ENCODE assay signal across 10 mouse cellular contexts in genomic region chr11:32027474-32028342, GRCm38 (mm10). TPM values are rescaled to one million over a fixed set of nuclear protein-coding genes. Genes with fewer than 3 reads are reported as not detected.
DNase-seq lines count a peak whose midpoint lies in the region; ATAC-seq lines count a peak whose summit lies in the region.
"Had no signal": no experiment of that assay in that cellular context is flagged by ENCODE, and none has a peak within 500 bp of the region (broad histone marks: within the 10 kb centered on the region; RNA-seq: fewer than 3 reads in every experiment).

No protein-coding gene starts in this region.

- peak overlapping the region; percentile 34 for H3K4me2 ChIP-seq in hindbrain, embryonic 13.5 days
- H3K4me2 ChIP-seq in midbrain, embryonic 14.5 days (ENCODE audit: low read length): peak overlapping the region; percentile 33
- H3K4me2 ChIP-seq in kidney, embryonic 15.5 days: no peak overlapping the region
- H3K4me2 ChIP-seq: limb, embryonic 12.5 days had no signal

- H3K4me3 ChIP-seq in hindbrain, embryonic 13.5 days: no peak overlapping the region
- H3K4me3 ChIP-seq in midbrain, embryonic 14.5 days (replicated peaks; ENCODE audit: low read depth, low read length): no peak overlapping the region
- no peak overlapping the region for H3K4me3 ChIP-seq in kidney, embryonic 15.5 days (replicated peaks)
- H3K4me3 ChIP-seq: limb, embryonic 12.5 days had no signal

- no peaks in the 10 kb centered on the region for H3K27me3 ChIP-seq in hindbrain, embryonic 13.5 days
- no peaks in the 10 kb centered on the region for H3K27me3 ChIP-seq in midbrain, embryonic 14.5 days (ENCODE audit: control insufficient read depth, insufficient read depth, low read length)
- H3K27me3 ChIP-seq in kidney, embryonic 15.5 days: no peaks in the 10 kb centered on the region
- H3K27me3 ChIP-seq: limb, embryonic 12.5 days had no signal

- H3K9ac ChIP-seq in hindbrain, embryonic 13.5 days: no peak overlapping the region
- peak overlapping the region; percentile 1; the same call in 1 of the 2 replicates for H3K9ac ChIP-seq in midbrain, embryonic 14.5 days (replicated peaks; ENCODE audit: low read length)
- H3K9ac ChIP-seq in kidney, embryonic 15.5 days: no peak overlapping the region
- H3K9ac ChIP-seq: limb, embryonic 12.5 days had no signal

- DNase-seq in CD4-positive, CD25-positive, alpha-beta regulatory T cell, adult 2 months (ENCODE audit: low read depth, low spot score): peak; percentile 44
- peak; percentile 14 for DNase-seq in R1 (ENCODE audit: low read depth, low spot score)
- peak; percentile 95 for DNase-seq in midbrain, embryonic 14.5 days
- DNase-seq in heart, postnatal 36 days: no peak
- DNase-seq in gastrocnemius, adult 18-20 months (ENCODE audit: low spot score): no peak
- DNase-seq: thymus, postnatal 4 days had no signal

- intact Hi-C loops in heart, postnatal 36 days (cut with DNase I): no loop called here

- no peaks in the 10 kb centered on the region for H3K9me3 ChIP-seq in hindbrain, embryonic 13.5 days
- H3K9me3 ChIP-seq in midbrain, embryonic 14.5 days (ENCODE audit: control insufficient read depth, low read length): no peaks in the 10 kb centered on the region
- no peaks in the 10 kb centered on the region for H3K9me3 ChIP-seq in kidney, embryonic 15.5 days (replicated peaks)
- H3K9me3 ChIP-seq: G1E; limb, embryonic 12.5 days had no signal

- 29% methylated on average over 7 of the region's 7 CpGs for WGBS in hindbrain, embryonic 13.5 days
- WGBS in midbrain, embryonic 14.5 days: 20% methylated on average over 7 of the region's 7 CpGs
- 49% methylated on average over 7 of the region's 7 CpGs for WGBS in kidney, embryonic 15.5 days

- peaks cover 75% of the 10 kb centered on the region for H3K4me1 ChIP-seq in hindbrain, embryonic 13.5 days (replicated peaks)
- H3K4me1 ChIP-seq in midbrain, embryonic 14.5 days (ENCODE audit: control insufficient read depth, insufficient read depth, low read length): peaks cover 62% of the 10 kb centered on the region
- H3K4me1 ChIP-seq in kidney, embryonic 15.5 days: peaks cover 12% of the 10 kb centered on the region

- peak; percentile 92 for ATAC-seq in hindbrain, embryonic 13.5 days (ENCODE audit: low FRiP score)
- peak; percentile 91 for ATAC-seq in midbrain, embryonic 14.5 days (ENCODE audit: low FRiP score, low TSS enrichment)
- no peak for ATAC-seq in kidney, embryonic 15.5 days (replicated peaks; ENCODE audit: low FRiP score)

- peak overlapping the region; percentile 88 for H3K27ac ChIP-seq in hindbrain, embryonic 13.5 days
- peak overlapping the region; percentile 87 for H3K27ac ChIP-seq in midbrain, embryonic 14.5 days (replicated peaks; ENCODE audit: low read depth, low read length)
- H3K27ac ChIP-seq in kidney, embryonic 15.5 days: no peak overlapping the region
- H3K27ac ChIP-seq: limb, embryonic 12.5 days had no signal

- peaks cover 28% of the 10 kb centered on the region for H3K36me3 ChIP-seq in hindbrain, embryonic 13.5 days
- peaks cover 20% of the 10 kb centered on the region for H3K36me3 ChIP-seq in midbrain, embryonic 14.5 days (ENCODE audit: control insufficient read depth, insufficient read depth, low read length)
- no peaks in the 10 kb centered on the region for H3K36me3 ChIP-seq in kidney, embryonic 15.5 days
- H3K36me3 ChIP-seq: G1E; limb, embryonic 12.5 days had no signal

RNA-seq across cellular contexts. Expression of gene Nsg2, which starts 27.4 kb away (rescaled TPM):
- 451 and 461 TPM in 2 replicates for polyA plus RNA-seq in hindbrain, embryonic 13.5 days (2015; fragmentation: Nextera tagmentation; extraction: Ambion mirVana)
- 209 and 548 TPM in 2 replicates for polyA plus RNA-seq in midbrain, embryonic 14.5 days (2014; fragmentation: Nextera tagmentation; extraction: Ambion mirVana)
- 1 to 10 TPM in 1 of 2 experiments, under 1 TPM in 1; 0.68 to 1.1 TPM for total RNA-seq in heart, postnatal 36 days (2021)
- total RNA-seq in gastrocnemius, adult 18-20 months (2021): not detected
- 4.6 and 7.7 TPM in 2 replicates for polyA plus RNA-seq in kidney, embryonic 15.5 days (2015; fragmentation: Nextera tagmentation; extraction: Ambion mirVana)
- polyA plus RNA-seq: G1E had no signal

Comparison
In these comparisons a context has a peak if more than half of its experiments do, and no peak if none do; other contexts are left out.
1. DNase-seq: peak in CD4-positive, CD25-positive, alpha-beta regulatory T cell, adult 2 months (single experiment), R1 (single experiment) and midbrain, embryonic 14.5 days (single experiment); none in heart, postnatal 36 days (0 of 2) and gastrocnemius, adult 18-20 months (single experiment).
2. RNA of gene Nsg2, which starts 27.4 kb away (polyA plus RNA-seq): 451 to 461 TPM in hindbrain, embryonic 13.5 days and 209 to 548 TPM in midbrain, embryonic 14.5 days; 4.6 to 7.7 TPM in kidney, embryonic 15.5 days; every median in the first group is over 10 times any median in the second.